Mouse (Mus musculus) liver, embryonic 14.5 days (tissue): ENCODE results near the gene Olfr1121. TPM values are rescaled to one million over a fixed set of nuclear protein-coding genes. Genes with fewer than 3 reads are reported as not detected.
"Not testable (repeated sequence)": the region's sequence is repeated elsewhere in the genome, so short reads cannot be mapped to it uniquely, and the experiment has no call there.

Experiments
- ATAC-seq: fragments of 200-750 bp; cut with Nextera tagmentation; 2 replicates; pipeline ENCODE4 v1.8.0; 2017; ENCODE audit warnings: moderate number of reproducible peaks, mild to moderate bottlenecking, moderate library complexity; ENCODE audit not compliant: insufficient read depth
- DNase-seq, 3 experiments: peaks; one replicate each; pipeline ENCODE4 v3.0.0-alpha.2; 2012 to 2013; ENCODE audit warnings: low read depth in 3 of 3, low spot score in 3 of 3
- H3K27ac ChIP-seq: fragments of 300-500 bp; sonication (generic); 2 replicates; pipeline ENCODE4 v1.5.1; 2014; ENCODE audit warnings: moderate library complexity, mild to moderate bottlenecking, control low read depth, inconsistent platforms
- H3K27me3 ChIP-seq: fragments of 300-500 bp; sonication (generic); 2 replicates; pipeline ENCODE4 v1.6.1; 2014; ENCODE audit warnings: mild to moderate bottlenecking, low read length, moderate library complexity; ENCODE audit not compliant: control insufficient read depth, insufficient read depth
- H3K36me3 ChIP-seq: fragments of 300-500 bp; sonication (generic); replicated peaks from 2 replicates; pipeline ENCODE4 v1.6.1; 2014; ENCODE audit warnings: low read depth; ENCODE audit not compliant: control insufficient read depth, insufficient read depth
- H3K4me1 ChIP-seq, 2 experiments: fragments of 200-500 bp in 1 of 2; fragments of 300-500 bp in 1 of 2; sonication (generic) in 1 of 2; replicated peaks; 2 replicates each; pipeline ENCODE4 v1.6.1; 2012 to 2014; ENCODE audit warnings: antibody characterized with exemption in 1 of 2, inconsistent platforms in 1 of 2, low read length in 1 of 2; ENCODE audit not compliant: control insufficient read depth in 2 of 2, insufficient read depth in 2 of 2
- H3K4me2 ChIP-seq: fragments of 300-500 bp; sonication (generic); 2 replicates; pipeline ENCODE4 v1.6.1; 2014; ENCODE audit warnings: low read depth, mild to moderate bottlenecking, control low read depth, moderate library complexity
- H3K4me3 ChIP-seq, 2 experiments: fragments of 200-500 bp in 1 of 2; fragments of 300-500 bp in 1 of 2; sonication (generic) in 1 of 2; 2 replicates each; pipeline ENCODE4 v1.5.1; 2012 to 2014; ENCODE audit warnings: low read depth in 2 of 2, low read length in 2 of 2, mild to moderate bottlenecking in 2 of 2, control low read depth in 1 of 2, inconsistent platforms in 1 of 2, moderate library complexity in 1 of 2; ENCODE audit not compliant: insufficient read depth in 1 of 2
- H3K9ac ChIP-seq: fragments of 300-500 bp; sonication (generic); replicated peaks from 2 replicates; pipeline ENCODE4 v1.6.1; 2014; ENCODE audit warnings: mild to moderate bottlenecking, control low read depth, moderate library complexity
- H3K9me3 ChIP-seq: fragments of 300-500 bp; sonication (generic); 2 replicates; pipeline ENCODE4 v1.6.1; 2016; ENCODE audit warnings: low read length, mixed read lengths; ENCODE audit not compliant: control insufficient read depth
- CTCF ChIP-seq: IDR thresholded peaks from 2 replicates; pipeline ENCODE4 v1.5.1; 2016; ENCODE audit warnings: antibody characterized with exemption, low read depth, control low read depth
- EP300 ChIP-seq: IDR thresholded peaks from 2 replicates; pipeline ENCODE4 v1.6.1; 2016; ENCODE audit warnings: antibody characterized with exemption, low read depth
- WGBS: fragments of 180-500 bp; shearing (Covaris S2); extraction: QIAGEN DNeasy Blood & Tissue Kit; methylation state at CpG from one replicate; pipeline ENCODE4 v1.1.7; 2014; ENCODE audit not compliant: insufficient replicate concordance; 5-methylcytosine and 5-hydroxymethylcytosine counted together
- polyA plus RNA-seq, 2 experiments: library from polyadenylated mRNA; depleted of rRNA in 1 of 2; stranded (reverse) in 1 of 2; unstranded in 1 of 2; fragments of >200 nt; fragmentation: Nextera tagmentation in 1 of 2; extraction: Ambion mirVana in 1 of 2; gene quantifications; 2 replicates each; pipeline versions ENCODE4 v1.2.1 to v1.2.3; 2012 to 2014

The Olfr1121 gene
- polyA plus RNA-seq (2012; rRNA removed) (not detected in 2 replicates), polyA plus RNA-seq (2014; fragmentation: Nextera tagmentation; extraction: Ambion mirVana) (not detected in 2 replicates)

- ATAC-seq (no peak), DNase-seq (no peak)
- no peak within 1 kb of the TSS for H3K4me3 ChIP-seq
- no peaks in the 10 kb centered on the region for H3K36me3 ChIP-seq
- 15% methylated on average over 1 of the region's 1 CpGs for WGBS
- no peaks in the 10 kb centered on the region for H3K9me3 ChIP-seq
- H3K4me2 ChIP-seq, result no peak within 1 kb of the TSS
- no peak within 1 kb of the TSS for H3K27ac ChIP-seq
- no peaks in the 10 kb centered on the region for H3K4me1 ChIP-seq
- no peaks in the 10 kb centered on the region for H3K27me3 ChIP-seq
- no peak for TF ChIP-seq EP300
- TF ChIP-seq CTCF, result no peak
- no peak within 1 kb of the TSS for H3K9ac ChIP-seq
These were observed at the start of gene Olfr1121 for GRCm38 (mm10) chr2:87369595-87369994. Gene Olfr1121, plus strand, starts transcription at chr2:87369895.

- no peak within 1 kb of the TSS for H3K4me2 ChIP-seq
- no peak within 1 kb of the TSS for H3K4me3 ChIP-seq
- 31% methylated on average over 2 of the region's 2 CpGs for WGBS
- H3K36me3 ChIP-seq, result no peaks in the 10 kb centered on the region
- H3K9ac ChIP-seq, result no peak within 1 kb of the TSS
- no peak within 1 kb of the TSS for H3K27ac ChIP-seq
- ATAC-seq (no peak), DNase-seq (no peak)
- no peaks in the 10 kb centered on the region for H3K27me3 ChIP-seq
- no peaks in the 10 kb centered on the region for H3K4me1 ChIP-seq
- no peaks in the 10 kb centered on the region for H3K9me3 ChIP-seq
- no peak for TF ChIP-seq EP300
- TF ChIP-seq CTCF, result no peak
These were observed 15.2 kb upstream of the Olfr1121 start, which contains the start of gene Olfr1120 for GRCm38 (mm10) chr2:87354515-87354914. Gene Olfr1120, plus strand, starts transcription at chr2:87354815.

GRCm38 (mm10) chr2:87360121-87360520, 9.6 kb upstream of the Olfr1121 start:
- H3K9ac ChIP-seq, H3K27ac ChIP-seq: not testable (repeated sequence)
- 82% methylated on average over 2 of the region's 2 CpGs for WGBS

GRCm38 (mm10) chr2:87371726-87372125, 2.0 kb downstream of the Olfr1121 start:
- H3K4me3 ChIP-seq, result no peak overlapping the region
- no peak for DNase-seq
- H3K9ac ChIP-seq, result no peak overlapping the region
- no peaks in the 10 kb centered on the region for H3K4me1 ChIP-seq
- H3K9me3 ChIP-seq, result no peaks in the 10 kb centered on the region
- H3K4me2 ChIP-seq, result no peak overlapping the region
- 72% methylated on average over 4 of the region's 4 CpGs for WGBS
- no peaks in the 10 kb centered on the region for H3K27me3 ChIP-seq
- ATAC-seq, result no peak
- no peak overlapping the region for H3K27ac ChIP-seq
- TF ChIP-seq EP300 (no peak), CTCF (no peak)
- no peaks in the 10 kb centered on the region for H3K36me3 ChIP-seq

More at GRCm38 (mm10) chr2:87360121-87360520, 9.6 kb upstream of the Olfr1121 start:
- DNase-seq, H3K4me2 ChIP-seq, H3K4me3 ChIP-seq, H3K4me1 ChIP-seq, H3K9me3 ChIP-seq, ATAC-seq, H3K27me3 ChIP-seq, H3K36me3 ChIP-seq: not testable (repeated sequence)

- H3K4me2 ChIP-seq, result no peak overlapping the region
- H3K9me3 ChIP-seq, result no peaks in the 10 kb centered on the region
- no peak overlapping the region for H3K27ac ChIP-seq
- H3K4me1 ChIP-seq, result no peaks in the 10 kb centered on the region
- ATAC-seq (no peak), DNase-seq (no peak)
- no peaks in the 10 kb centered on the region for H3K36me3 ChIP-seq
- no peak overlapping the region for H3K4me3 ChIP-seq
- H3K27me3 ChIP-seq, result no peaks in the 10 kb centered on the region
- H3K9ac ChIP-seq, result no peak overlapping the region
- 43% methylated on average over 2 of the region's 2 CpGs for WGBS
- TF ChIP-seq CTCF, result no peak
These were observed 14.2 kb downstream of the Olfr1121 start for GRCm38 (mm10) chr2:87383935-87384334.
